Mouse (Mus musculus): ENCODE data around the gene Fgf22. TPM values are rescaled to one million over a fixed set of nuclear protein-coding genes. Genes with fewer than 3 reads are reported as not detected.
A peak's percentile ranks its signal among the peaks of the same experiment; 100 is the strongest.

The Fgf22 gene
- 0.26 TPM for polyA plus RNA-seq (2012; fragmentation: generic; extraction: Trizol)

DNA sequence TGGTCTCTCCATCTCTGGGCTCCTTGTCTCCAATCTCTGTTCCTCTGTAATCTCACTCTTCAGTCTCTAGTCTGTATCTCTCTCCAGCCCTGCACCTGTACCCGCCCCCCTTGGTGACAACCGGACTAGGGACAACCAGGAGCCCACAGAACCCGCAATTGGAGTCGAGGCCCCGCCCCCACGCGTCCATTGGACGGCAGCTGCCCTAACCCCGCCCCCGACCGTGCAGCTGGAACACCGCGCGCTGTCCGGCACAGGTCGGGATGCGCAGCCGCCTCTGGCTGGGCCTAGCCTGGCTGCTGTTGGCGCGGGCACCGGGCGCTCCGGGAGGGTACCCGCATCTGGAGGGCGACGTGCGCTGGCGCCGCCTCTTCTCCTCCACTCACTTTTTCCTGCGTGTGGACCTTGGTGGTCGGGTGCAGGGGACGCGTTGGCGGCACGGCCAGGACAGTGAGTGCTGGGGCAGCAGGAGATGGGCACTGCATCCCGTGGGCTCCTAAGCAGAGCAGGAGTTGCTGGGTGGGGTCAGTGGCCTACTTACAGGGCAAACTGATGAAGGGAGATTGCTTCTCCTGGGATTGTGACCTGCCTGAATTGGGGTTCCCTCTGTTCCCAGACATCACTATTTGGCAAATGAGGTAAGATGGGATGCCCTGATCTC lies at the start of gene Fgf22:
Gene Fgf22, plus strand, starts transcription at position 221 of the 661 bp plus-strand sequence.
- H3K4me3 ChIP-seq = no peak within 1 kb of the TSS
- H3K4me2 ChIP-seq (ENCODE audit: low read depth) = no peak within 1 kb of the TSS

DNA sequence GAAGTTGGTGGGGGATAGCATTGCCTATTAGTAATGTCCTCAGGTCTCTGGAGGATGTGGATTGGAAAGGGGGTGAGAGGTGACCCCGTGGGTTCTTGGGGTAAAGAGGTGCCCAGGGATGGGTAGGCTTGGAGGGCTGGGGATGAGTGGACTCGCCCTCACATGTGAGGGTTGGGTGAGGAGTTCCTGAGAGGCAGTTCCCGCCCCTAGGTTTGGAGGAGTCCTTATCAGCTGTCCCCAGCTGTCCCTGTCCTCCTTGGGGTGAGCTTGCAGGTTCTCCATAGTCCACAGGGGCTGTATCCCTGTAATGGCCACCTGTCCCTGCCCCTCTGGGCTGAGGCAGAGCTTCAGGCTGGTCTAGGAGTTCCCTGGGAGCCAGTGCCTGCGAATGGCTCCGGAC lies 48.9 kb upstream of the Fgf22 start:
- Histone ChIP-seq H3K4me3 (peak overlapping the region; percentile 93), H3K4me2 (ENCODE audit: low read depth) (peak overlapping the region; percentile 96), H3ac (ENCODE audit: control insufficient read depth, insufficient read length) (no peak overlapping the region), H3K36me3 (ENCODE audit: control insufficient read depth, insufficient read depth) (peaks cover 11% of the 10 kb centered on the region), H3K79me2 (ENCODE audit: control insufficient read depth, insufficient read depth) (peaks cover 47% of the 10 kb centered on the region), H3K27me3 (ENCODE audit: control insufficient read depth, insufficient read depth, insufficient read length) (no peaks in the 10 kb centered on the region)
- TF ChIP-seq CEBPB (IDR thresholded peaks at IDR 0.05; ENCODE audit: insufficient read depth, poor library complexity, severe bottlenecking) = no peak
- TF ChIP-seq TCF12 (IDR thresholded peaks at IDR 0.05; ENCODE audit: insufficient read depth, poor library complexity, severe bottlenecking) = no peak
- peak; percentile 15 to 93 (median 86) for TF ChIP-seq MYOD1 (IDR thresholded peaks at IDR 0.05; ENCODE audit: control insufficient read depth in 1 of 3, insufficient read length in 2 of 3, low read depth in 2 of 3)
- peak; percentile 9 for TF ChIP-seq POLR2A (IDR thresholded peaks at IDR 0.05; ENCODE audit: insufficient read length, low read depth)
- no peak for TF ChIP-seq REST (IDR thresholded peaks at IDR 0.05; ENCODE audit: insufficient read depth, insufficient read length)
- no peak for TF ChIP-seq SRF (IDR thresholded peaks at IDR 0.05; ENCODE audit: control insufficient read depth, insufficient read length, low read depth)
- TF ChIP-seq TCF3 (IDR thresholded peaks at IDR 0.05; ENCODE audit: insufficient read length, low read depth) = no peak
- peak; percentile 45 to 92 (median 67) for TF ChIP-seq MYOG (IDR thresholded peaks at IDR 0.05; ENCODE audit: control insufficient read depth in 1 of 3, insufficient read depth in 1 of 3, insufficient read length in 2 of 3, low read depth in 2 of 3)
- TF ChIP-seq MAX (IDR thresholded peaks at IDR 0.05; ENCODE audit: low read depth) = no peak
- no peak for TF ChIP-seq USF1 (IDR thresholded peaks at IDR 0.05; ENCODE audit: low read depth)
- TF ChIP-seq POLR2AphosphoS2 (IDR thresholded peaks at IDR 0.05; ENCODE audit: insufficient read length, low read depth) = no peak
- no peak for TF ChIP-seq E2F4 (IDR thresholded peaks at IDR 0.05; ENCODE audit: insufficient read depth)

More for the DNA sequence above, at the start of gene Fgf22:
- Histone ChIP-seq H3K79me2 (ENCODE audit: control insufficient read depth, insufficient read depth) (no peaks in the 10 kb centered on the region), H3K36me3 (ENCODE audit: control insufficient read depth, insufficient read depth) (peaks cover 15% of the 10 kb centered on the region), H3ac (ENCODE audit: control insufficient read depth, insufficient read length) (no peak within 1 kb of the TSS), H3K27me3 (ENCODE audit: control insufficient read depth, insufficient read depth, insufficient read length) (peaks cover 6% of the 10 kb centered on the region)
- no peak for TF ChIP-seq USF1 (IDR thresholded peaks at IDR 0.05; ENCODE audit: low read depth)
- no peak for TF ChIP-seq POLR2AphosphoS2 (IDR thresholded peaks at IDR 0.05; ENCODE audit: insufficient read length, low read depth)
- TF ChIP-seq SRF (IDR thresholded peaks at IDR 0.05; ENCODE audit: control insufficient read depth, insufficient read length, low read depth) = no peak
- no peak for TF ChIP-seq MYOD1 (IDR thresholded peaks at IDR 0.05; ENCODE audit: control insufficient read depth in 1 of 3, insufficient read length in 2 of 3, low read depth in 2 of 3)
- no peak for TF ChIP-seq TCF3 (IDR thresholded peaks at IDR 0.05; ENCODE audit: insufficient read length, low read depth)
- TF ChIP-seq MYOG (IDR thresholded peaks at IDR 0.05; ENCODE audit: control insufficient read depth in 1 of 3, insufficient read depth in 1 of 3, insufficient read length in 2 of 3, low read depth in 2 of 3) = no peak
- TF ChIP-seq POLR2A (IDR thresholded peaks at IDR 0.05; ENCODE audit: insufficient read length, low read depth) = no peak
- TF ChIP-seq CEBPB (IDR thresholded peaks at IDR 0.05; ENCODE audit: insufficient read depth, poor library complexity, severe bottlenecking) = no peak
- no peak for TF ChIP-seq TCF12 (IDR thresholded peaks at IDR 0.05; ENCODE audit: insufficient read depth, poor library complexity, severe bottlenecking)
- no peak for TF ChIP-seq REST (IDR thresholded peaks at IDR 0.05; ENCODE audit: insufficient read depth, insufficient read length)
- TF ChIP-seq E2F4 (IDR thresholded peaks at IDR 0.05; ENCODE audit: insufficient read depth) = no peak
- TF ChIP-seq MAX (IDR thresholded peaks at IDR 0.05; ENCODE audit: low read depth) = no peak

DNA sequence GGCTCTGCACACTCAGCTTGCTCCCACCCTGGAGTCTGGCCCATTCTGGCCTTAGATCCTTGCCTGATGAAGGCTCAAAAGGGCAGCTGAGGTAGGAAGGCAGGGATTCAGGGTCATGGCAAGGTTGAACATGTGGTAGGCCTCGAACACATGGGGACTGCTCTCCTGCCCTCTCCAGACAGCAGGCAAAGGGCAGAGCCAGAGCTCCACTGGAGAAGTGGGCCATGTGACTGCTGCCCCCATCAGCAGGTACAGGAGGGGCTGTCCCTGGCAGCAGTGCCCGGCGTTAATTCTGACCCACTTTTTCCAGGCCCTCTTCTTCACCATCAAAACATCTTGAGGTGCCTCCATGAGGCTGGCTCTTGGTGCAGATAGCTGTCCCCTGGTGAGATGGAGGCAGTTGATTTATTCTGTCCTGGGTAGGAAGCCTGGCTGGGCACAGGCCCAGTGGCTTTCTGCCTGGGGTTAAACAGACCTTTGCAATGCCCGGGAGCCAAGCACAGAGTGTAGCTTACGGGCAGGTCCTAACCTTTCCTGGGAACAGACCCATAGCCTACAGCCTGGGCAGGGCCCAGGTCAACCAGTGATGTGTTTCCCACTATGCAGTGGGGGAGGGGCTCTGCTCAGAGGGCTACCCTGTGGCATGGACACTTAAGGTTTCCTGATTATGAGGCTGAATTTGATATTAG lies 48.3 kb upstream of the Fgf22 start:
- Histone ChIP-seq H3K4me3 (peak overlapping the region; percentile 93), H3K4me2 (ENCODE audit: low read depth) (peak overlapping the region; percentile 96), H3K79me2 (ENCODE audit: control insufficient read depth, insufficient read depth) (peaks cover 47% of the 10 kb centered on the region), H3ac (ENCODE audit: control insufficient read depth, insufficient read length) (no peak overlapping the region), H3K36me3 (ENCODE audit: control insufficient read depth, insufficient read depth) (peaks cover 12% of the 10 kb centered on the region), H3K27me3 (ENCODE audit: control insufficient read depth, insufficient read depth, insufficient read length) (no peaks in the 10 kb centered on the region)
- TF ChIP-seq E2F4 (IDR thresholded peaks at IDR 0.05; ENCODE audit: insufficient read depth) (no peak), CEBPB (IDR thresholded peaks at IDR 0.05; ENCODE audit: insufficient read depth, poor library complexity, severe bottlenecking) (no peak), POLR2A (IDR thresholded peaks at IDR 0.05; ENCODE audit: insufficient read length, low read depth) (peak; percentile 2)

DNA sequence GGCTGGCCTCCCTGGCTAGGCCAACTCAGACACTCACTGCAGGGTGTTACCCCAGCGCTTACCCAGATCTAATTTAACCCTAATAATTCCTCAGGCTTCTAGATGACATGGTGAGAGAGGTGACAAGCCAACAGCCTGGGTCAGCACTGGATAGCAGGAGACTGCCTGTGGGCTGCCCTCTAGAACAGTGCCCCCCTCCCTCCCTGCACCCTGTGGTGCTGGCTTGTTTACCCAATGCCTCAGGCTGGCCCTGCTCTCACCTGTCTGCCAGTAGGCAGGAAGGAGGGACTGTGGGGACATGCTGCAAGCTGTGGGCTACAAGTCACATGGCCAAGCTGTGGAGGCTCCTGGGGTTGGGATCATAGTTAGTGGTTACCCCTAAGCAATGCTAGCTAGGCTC lies 47.7 kb upstream of the Fgf22 start:
- H3K36me3 ChIP-seq (ENCODE audit: control insufficient read depth, insufficient read depth) = peaks cover 18% of the 10 kb centered on the region
- peaks cover 47% of the 10 kb centered on the region for H3K79me2 ChIP-seq (ENCODE audit: control insufficient read depth, insufficient read depth)
- H3ac ChIP-seq (ENCODE audit: control insufficient read depth, insufficient read length) = no peak overlapping the region
- peak overlapping the region; percentile 96 for H3K4me2 ChIP-seq (ENCODE audit: low read depth)
- H3K4me3 ChIP-seq = peak overlapping the region; percentile 93
- TF ChIP-seq POLR2A (IDR thresholded peaks at IDR 0.05; ENCODE audit: insufficient read length, low read depth) (no peak), MYOD1 (IDR thresholded peaks at IDR 0.05; ENCODE audit: control insufficient read depth in 1 of 3, insufficient read length in 2 of 3, low read depth in 2 of 3) (peak in 1 of 3 experiments; percentile 69), MYOG (IDR thresholded peaks at IDR 0.05; ENCODE audit: control insufficient read depth in 1 of 3, insufficient read depth in 1 of 3, insufficient read length in 2 of 3, low read depth in 2 of 3) (peak in 1 of 3 experiments; percentile 89)
- H3K27me3 ChIP-seq (ENCODE audit: control insufficient read depth, insufficient read depth, insufficient read length) = no peaks in the 10 kb centered on the region

DNA sequence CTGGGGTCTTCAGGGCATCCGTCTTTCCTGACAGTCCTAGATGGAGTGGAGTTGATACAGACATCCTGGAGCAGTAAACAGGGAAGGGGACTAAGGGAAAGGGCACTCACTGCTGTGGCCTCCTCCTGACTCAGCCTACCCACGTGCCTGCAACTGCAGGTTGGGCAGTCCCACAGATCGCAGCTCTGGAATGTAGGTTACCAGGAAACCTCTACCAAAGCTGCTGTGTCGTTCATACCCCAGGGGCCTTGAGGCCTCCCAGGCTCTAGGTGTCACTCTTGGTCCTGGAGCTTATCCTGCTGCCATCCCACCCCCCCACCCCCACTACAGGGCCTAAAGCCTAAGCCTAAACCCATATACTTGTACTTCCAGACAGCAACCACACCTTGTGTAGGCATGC lies 47.1 kb upstream of the Fgf22 start:
- H3K4me2 ChIP-seq (ENCODE audit: low read depth) = peak overlapping the region; percentile 96
- H3K79me2 ChIP-seq (ENCODE audit: control insufficient read depth, insufficient read depth) = peaks cover 47% of the 10 kb centered on the region
- TF ChIP-seq POLR2AphosphoS2 (IDR thresholded peaks at IDR 0.05; ENCODE audit: insufficient read length, low read depth) (peak; percentile 21), SRF (IDR thresholded peaks at IDR 0.05; ENCODE audit: control insufficient read depth, insufficient read length, low read depth) (no peak), MAX (IDR thresholded peaks at IDR 0.05; ENCODE audit: low read depth) (no peak)
- H3K36me3 ChIP-seq (ENCODE audit: control insufficient read depth, insufficient read depth) = peaks cover 18% of the 10 kb centered on the region
- no peak overlapping the region for H3ac ChIP-seq (ENCODE audit: control insufficient read depth, insufficient read length)
- no peaks in the 10 kb centered on the region for H3K27me3 ChIP-seq (ENCODE audit: control insufficient read depth, insufficient read depth, insufficient read length)
- H3K4me3 ChIP-seq = peak overlapping the region; percentile 93
